Mouse (Mus musculus) urinary bladder, postnatal 4 days (tissue): ENCODE results near the gene Sohlh2.

Source experiments
- DNase-seq, 2 experiments: peaks; one replicate each; pipeline ENCODE4 v3.0.0; 2021 to 2022; ENCODE audit warnings: low spot score in 2 of 2

Gene Sohlh2

DNA sequence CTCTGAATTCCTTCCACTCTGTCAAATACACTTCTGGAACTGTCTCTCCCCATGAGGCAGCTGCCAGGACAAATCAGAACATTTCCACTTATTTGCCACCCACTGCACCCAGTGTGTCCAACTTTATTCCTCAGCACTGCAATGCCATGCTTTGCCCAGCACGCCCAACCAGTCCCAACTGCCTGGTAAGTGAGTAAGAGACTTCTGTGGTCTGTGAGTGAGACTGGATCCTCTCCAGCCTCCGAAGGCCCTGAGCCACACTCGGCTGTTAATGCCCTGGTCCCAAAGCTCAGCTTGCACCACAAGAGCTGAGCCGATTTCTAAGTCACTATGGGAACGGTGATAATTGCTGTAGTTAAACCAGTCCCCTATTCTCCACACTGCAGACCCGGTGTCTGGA, 25.8 kb downstream of the Sohlh2 start:
- no peak for DNase-seq

DNA sequence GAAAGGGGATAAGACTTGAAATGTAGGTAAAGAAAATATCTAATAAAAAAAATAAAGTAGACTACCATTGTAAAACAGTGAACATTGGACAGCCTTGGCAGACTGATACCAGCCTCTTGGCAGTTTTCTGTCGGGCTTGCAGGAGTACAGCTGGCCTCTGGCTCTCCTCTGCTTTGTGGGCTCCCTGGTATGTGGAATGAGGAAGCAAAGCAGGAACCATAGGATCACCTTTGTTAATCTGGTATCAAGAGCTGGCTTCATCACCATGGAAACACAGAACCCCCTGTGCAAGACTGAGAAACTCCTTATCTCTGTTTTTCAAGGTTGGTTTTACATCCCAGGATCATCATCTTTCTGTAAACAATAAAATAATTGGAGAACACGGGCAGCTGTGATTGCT, 30.4 kb downstream of the Sohlh2 start:
- DNase-seq: no peak

DNA sequence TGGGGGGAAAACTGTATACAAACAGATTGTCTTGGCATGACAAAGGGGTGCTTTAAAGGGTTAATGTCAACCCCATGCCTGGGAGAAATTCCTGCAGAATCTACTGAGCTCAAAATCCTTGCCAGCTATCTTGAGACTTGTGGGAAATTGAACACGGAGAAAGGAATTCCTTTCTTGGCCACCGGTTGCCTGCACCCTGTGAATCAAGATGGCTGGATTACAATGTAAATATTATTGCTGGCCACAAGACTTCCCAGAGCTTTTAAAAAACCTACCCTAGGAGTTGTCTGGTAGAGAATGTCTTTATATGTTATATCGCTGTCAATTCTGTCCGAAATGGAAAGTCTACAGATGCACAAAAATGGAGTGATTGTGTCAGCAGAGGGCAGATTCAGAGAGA, 32.0 kb downstream of the Sohlh2 start:
- no peak for DNase-seq

DNA sequence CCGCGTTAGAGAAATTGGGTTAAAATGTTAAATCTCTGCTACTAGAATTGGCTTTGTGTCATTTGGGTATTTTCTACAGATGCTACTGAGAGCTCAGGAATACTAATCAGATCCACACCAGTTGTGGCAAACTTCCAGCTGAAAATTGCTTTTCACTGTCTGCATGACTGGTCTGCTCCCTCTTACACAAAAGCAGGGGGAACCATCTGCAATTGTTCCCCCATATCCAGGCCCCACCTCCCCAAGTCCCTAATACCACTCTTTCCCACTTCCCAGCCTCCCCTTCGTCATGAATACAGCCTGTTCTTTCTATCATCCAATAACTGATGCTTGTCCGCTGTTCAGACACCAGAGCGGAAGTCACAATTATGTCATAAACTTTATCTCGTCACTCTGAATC, 32.6 kb downstream of the Sohlh2 start:
- no peak for DNase-seq

DNA sequence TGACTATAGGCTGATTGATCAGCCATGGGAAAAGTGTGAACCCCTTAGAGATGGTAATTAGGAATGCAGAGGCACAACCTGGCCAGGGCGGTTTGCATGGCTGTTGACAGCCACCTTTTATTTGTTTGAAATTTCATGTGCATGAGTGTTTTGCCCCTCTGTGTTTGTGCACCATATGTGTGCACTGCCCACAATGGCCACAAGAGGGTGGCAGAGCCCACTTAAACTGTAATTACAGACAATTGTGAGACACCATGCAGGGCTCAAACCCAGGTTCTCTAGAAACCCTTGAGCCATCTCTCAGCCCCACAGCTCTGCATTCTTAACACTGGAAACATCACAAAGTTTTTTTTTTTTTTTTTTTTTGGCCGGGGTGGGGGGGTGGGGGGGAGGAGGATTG, 40.7 kb downstream of the Sohlh2 start:
- no peak for DNase-seq

DNA sequence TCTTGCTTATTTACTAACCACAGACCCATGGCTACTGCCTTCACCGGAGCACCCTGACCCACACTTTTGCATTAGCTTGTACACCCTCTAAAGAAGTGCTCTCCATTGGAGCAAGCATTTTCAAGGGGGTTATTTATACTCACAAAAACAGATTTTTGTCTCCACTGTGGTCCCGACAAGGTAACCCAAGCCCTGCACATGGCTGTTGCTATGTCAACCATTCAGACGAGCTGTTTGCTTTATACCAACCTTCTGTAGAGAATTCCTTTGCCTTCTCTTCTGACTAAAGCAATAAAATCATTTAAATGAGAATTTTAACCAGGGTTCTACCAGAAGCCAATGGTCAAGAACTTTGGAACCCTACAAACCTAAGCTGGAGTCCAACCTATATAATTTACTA, 42.0 kb downstream of the Sohlh2 start:
- DNase-seq: no peak

DNA sequence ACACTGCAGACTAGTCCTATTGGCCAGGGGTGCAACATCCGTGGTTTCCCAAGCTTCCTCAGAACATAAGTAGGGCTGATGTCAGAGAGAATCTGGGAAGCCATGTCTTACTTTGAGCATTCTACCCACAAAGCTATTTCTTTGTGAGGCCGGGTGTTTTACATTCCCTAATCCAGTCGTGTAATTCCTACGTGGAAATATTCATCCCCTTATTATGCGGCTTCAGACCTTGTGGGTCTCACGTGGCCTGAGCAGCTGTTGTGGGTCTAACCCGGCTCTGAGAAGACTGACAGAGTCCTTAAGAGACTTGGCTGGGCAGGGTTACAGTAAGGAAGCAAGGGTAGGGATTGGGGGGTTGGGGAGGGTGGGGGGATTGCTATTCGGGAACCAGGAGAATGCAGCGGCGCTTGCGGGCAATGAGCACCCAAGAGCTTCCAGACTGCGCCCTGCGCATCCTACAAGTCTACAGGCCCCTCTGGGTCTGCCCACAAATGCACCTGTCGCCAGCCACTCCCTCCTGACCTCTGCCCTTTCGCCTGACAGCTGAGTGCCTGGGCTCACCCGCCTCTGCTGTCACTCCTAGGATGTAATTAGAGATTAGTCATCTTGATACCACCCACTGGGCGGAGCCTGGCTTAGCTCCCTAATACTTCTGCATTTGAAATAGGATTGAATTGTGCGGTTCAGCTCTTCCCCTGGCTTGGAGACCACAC, 44.8 kb downstream of the Sohlh2 start:
- no peak for DNase-seq

DNA sequence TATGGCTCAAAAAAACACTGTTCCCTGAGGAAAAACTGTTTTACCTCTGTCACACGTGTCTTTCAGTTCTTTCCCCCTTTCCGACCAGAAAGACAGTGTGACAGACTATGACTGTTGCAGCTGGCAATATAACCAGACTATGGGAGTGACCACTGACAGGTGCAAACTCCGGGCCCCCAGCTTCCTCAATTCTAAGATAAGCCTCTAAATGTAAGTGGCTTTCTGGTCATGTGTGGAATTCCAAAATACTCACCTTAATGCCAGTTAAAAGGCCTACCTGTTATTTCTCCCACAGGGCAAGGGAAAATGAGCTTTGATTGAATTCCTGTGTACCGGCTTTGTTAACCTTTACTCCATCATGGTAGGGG, 45.4 kb downstream of the Sohlh2 start:
- no peak for DNase-seq

DNA sequence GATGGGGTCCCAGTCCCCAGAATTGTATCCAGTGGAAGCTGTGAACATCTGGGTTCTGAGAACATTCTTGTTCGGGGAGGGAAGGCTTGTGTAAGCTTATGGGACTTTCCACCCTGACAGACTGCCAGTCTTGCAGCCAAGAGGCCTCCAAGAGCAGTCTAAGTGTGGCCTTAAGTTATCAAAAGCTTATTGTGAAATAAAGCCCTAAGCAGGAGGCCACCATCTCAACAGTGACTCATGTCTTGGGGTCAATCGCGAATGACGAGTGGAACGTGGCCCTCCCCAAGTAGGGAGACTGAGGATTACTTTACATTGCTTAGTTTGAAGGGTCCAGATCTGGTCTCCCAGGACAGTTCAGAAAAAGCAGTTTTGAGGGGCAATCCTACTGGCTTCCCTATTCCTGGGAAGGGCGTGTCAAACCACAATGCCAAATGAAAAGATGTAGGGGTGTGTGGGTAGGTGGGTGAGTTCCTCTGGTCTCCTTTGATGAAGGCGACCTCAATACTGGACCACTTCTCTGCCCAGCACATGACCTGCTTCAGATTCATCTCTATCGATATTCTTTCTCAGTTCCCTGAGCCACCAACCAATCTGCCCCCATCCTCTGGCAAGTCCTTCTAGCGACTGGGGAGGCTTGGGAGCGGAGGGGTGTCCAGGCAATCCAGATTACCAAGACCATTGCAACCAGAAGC, 60.0 kb downstream of the Sohlh2 start, which contains the start of gene Dclk1:
Dclk1 (plus strand) TSS at position 635 of the 692 bp plus-strand sequence.
- no peak for DNase-seq

DNA sequence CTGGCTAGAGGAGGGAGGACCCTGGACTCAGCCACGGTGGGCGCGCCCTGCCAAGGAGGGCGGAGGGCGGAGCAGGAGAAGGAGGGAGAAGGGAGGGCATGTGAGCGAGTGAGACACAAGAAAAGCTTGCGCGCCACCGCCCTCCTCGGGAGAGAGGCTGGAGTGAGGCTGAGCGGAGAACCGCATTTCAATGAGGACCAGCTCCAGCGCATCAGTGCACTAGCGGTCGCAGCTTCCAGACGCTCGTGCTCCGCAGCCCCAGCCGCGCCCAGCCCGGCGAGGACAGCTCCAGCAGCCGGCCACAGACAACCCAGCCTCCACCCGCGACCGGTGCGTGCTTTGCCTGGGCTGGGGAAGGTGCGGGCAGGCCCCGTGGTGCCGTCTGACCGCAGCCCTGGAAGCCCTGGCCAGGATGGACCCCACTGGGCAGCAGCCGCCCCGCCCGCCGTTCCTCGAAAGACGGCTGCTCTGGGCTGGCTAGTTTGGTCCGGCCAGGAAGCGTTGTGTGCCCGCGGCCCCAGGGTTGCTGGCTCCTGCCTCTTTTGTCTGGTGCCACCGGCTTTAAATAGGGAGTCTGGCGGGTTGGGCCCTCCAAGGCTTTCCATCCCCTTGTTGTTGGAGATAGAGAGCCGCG, 60.7 kb downstream of the Sohlh2 start:
- DNase-seq: peak; percentile 74 to 86

DNA sequence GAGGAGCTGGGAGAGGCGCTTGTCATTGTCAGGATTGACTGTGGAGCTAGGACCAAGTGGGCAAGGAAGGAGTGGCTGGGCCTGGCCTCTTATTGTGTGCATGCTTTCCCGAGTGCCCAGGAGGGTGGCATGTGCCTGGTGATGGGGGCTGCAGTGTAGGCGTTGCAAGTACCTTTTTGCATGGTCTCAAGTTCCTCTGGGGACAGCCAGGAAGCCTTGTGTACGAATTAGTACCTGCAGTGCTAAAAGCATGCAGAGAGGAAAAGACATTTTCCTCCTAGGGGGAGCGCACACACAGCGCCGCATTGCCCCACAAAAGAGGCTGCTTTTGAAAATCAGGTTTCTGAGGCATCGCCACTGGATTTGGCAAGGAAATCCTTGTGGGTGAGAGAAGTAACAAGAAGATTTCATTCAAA, 61.2 kb downstream of the Sohlh2 start:
- DNase-seq: no peak

DNA sequence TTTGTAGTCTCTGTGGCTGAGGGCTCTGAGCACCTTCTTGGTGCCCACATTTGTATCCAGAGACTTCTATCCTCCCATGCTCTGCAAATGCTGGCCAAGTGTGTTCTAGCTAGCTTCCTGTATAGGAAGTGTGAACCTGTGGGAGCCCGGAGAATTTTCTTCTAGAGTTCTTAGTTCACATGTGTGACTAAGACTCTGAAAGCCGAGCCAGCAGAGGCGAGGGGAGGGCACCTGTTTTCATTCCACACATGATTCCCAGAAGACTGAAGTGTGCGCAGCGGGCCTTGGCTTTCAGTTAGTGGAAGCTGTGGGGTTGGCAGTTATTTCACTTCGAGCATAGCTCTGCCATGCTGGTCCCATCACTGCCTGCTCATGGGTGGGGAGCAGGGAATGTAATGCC, 62.3 kb downstream of the Sohlh2 start:
- no peak for DNase-seq

DNA sequence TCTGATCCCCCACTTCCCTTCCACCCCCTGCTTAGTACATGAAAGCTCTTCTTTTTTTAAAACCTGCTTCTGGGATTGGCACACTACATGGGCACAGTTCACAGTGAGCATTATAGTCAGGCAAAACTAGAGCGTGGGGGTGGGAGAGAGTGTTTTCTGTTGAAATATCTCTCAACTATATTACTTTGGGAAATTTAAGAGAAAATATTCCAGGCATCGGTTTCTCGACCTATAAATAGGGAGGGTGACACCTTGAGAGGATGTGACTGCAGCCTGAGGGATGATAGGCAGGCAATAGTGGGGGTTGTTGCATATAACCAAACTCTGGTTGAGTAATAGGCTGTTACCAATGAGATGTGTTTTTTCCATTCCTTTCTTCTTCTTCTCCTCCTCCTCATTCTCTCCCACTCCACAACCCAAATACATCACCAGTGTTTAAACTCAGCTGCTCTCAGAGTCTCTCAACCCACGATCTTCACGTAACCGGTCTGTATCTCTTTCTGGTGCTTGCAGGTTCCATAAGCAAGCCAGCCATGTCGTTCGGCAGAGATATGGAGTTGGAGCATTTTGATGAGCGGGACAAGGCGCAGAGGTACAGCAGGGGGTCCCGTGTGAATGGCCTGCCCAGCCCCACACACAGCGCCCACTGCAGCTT, 64.9 kb downstream of the Sohlh2 start:
- no peak for DNase-seq

DNA sequence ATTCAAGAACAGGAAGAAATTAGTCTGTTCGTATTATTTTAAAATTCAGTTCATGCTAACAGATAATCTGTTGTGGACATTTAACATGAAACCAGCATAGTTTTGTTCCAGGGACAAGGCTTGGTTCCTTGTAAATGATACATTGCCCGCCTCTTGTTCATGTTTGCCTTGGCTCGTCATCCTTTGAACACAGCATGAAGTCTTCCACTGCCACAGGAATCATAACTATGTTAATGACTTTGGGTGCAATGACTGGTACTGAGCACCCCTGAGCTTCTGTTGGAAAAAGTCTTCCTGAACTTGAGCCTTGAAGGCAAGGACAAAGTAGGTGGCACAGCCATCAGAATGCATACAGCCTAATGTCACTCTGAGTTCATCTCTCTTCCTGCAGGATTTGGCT, 66.2 kb downstream of the Sohlh2 start:
- DNase-seq: no peak

DNA sequence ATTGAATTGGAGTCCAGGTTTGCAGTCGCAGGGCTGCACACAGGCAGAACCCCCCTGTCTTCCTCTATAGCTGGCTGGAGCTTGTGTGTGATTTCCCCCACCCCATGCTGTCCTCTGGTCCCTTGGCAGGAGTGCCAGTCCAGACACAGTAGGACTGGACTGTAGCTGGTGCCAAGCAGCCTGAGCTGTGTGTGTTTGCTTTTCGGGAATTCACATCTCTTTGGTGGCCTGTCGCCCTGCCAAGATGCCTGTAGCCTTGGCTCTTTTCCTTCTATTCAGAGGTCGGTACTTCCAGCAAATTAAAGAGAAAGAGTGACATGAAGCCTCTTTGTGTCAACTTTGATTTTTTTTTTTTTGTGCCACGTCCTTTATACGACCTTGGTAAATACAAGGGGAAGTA, 66.7 kb downstream of the Sohlh2 start:
- DNase-seq: no peak

DNA sequence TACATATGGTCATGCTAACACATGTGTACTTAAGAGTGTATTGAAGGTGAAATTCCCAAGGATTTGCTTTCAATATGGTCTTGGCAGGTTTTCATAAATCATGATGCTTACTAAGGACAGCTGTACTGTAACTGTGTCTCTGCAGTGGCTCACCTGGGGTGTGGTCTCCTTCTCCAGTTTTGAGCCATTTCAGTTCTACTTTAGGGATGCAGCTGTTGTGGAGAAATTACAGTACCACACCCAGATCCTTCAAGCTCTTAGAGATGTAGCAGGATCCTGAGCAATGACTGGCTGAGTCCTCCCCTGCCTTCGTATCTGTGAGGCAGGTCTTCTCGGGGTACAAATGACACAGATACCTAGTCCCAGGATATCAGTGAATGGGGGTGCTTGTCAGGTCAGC, 68.8 kb downstream of the Sohlh2 start:
- DNase-seq: no peak
